Mouse (Mus musculus): Measurements from ENCODE around the gene Cdkn1c. TPM values are rescaled to one million over a fixed set of nuclear protein-coding genes. Genes with fewer than 3 reads are reported as not detected.
A peak's percentile ranks its signal among the peaks of the same experiment; 100 is the strongest.

Gene Cdkn1c
- polyA plus RNA-seq, 1 experiment from 2014 or later: 942 TPM

DNA sequence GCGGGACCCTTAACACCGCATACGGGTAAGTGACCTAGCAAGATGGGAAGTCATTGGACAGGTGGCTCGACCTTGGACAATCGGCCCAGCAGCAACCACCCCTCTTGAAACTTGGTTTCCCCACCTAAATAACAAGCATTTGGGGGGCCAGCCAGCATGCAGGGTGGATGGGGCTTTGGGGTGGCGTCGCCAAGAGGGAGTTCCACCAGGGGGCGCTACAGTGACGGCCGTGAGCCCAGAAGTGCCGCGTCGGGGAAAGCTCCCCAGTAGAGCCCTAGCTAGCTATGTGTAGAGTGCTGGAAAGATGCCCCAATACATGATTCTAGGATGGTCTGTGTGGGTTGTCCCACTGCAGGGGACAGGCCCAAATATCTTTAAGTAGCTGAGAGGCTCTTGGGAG lies 19.6 kb upstream of the Cdkn1c start:
- peak; percentile 71 for DNase-seq (ENCODE audit: low spot score)
- Histone ChIP-seq H3K9ac (ENCODE audit: low read depth, low read length) (no peak overlapping the region), H3K4me3 (ENCODE audit: low read depth, low read length) (no peak overlapping the region), H3K4me1 (replicated peaks; ENCODE audit: control insufficient read depth, insufficient read depth, low read length) (no peaks in the 10 kb centered on the region), H3K9me3 (ENCODE audit: control insufficient read depth, low read length) (no peaks in the 10 kb centered on the region), H3K27me3 (ENCODE audit: control insufficient read depth, insufficient read depth, low read length) (no peaks in the 10 kb centered on the region), H3K36me3 (ENCODE audit: control insufficient read depth, insufficient read depth, low read length) (no peaks in the 10 kb centered on the region), H3K27ac (ENCODE audit: low read depth, low read length) (no peak overlapping the region), H3K4me2 (replicated peaks; ENCODE audit: low read depth, low read length) (no peak overlapping the region)
- no peak for ATAC-seq (ENCODE audit: low FRiP score)
- 31% methylated on average over 13 of the region's 13 CpGs for WGBS

DNA sequence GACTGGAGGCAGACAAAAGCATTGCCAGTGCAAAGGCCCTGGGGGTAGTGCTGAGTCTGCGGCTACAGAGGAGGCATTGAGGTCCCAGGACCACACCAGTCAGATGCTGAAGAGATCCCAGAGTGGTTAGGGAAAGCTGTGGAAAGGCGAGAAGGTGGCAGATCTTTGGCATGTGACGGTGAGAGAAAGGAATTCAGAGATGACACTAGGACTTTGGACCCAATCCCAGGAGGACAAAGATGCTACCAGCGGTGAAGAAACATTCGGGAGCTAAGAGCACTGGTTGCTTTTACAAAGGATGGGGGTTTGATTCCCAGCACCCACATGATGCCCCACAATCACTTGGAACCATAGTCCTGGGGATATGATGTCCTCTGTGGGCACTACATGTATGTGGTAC lies 16.9 kb upstream of the Cdkn1c start:
- DNase-seq (ENCODE audit: low spot score): no peak
- no peak overlapping the region for H3K27ac ChIP-seq (ENCODE audit: low read depth, low read length)
- H3K4me2 ChIP-seq (replicated peaks; ENCODE audit: low read depth, low read length): no peak overlapping the region
- H3K4me3 ChIP-seq (ENCODE audit: low read depth, low read length): no peak overlapping the region
- H3K4me1 ChIP-seq (replicated peaks; ENCODE audit: control insufficient read depth, insufficient read depth, low read length): no peaks in the 10 kb centered on the region
- H3K36me3 ChIP-seq (ENCODE audit: control insufficient read depth, insufficient read depth, low read length): no peaks in the 10 kb centered on the region
- 87% methylated on average over 5 of the region's 5 CpGs for WGBS
- H3K9me3 ChIP-seq (ENCODE audit: control insufficient read depth, low read length): no peaks in the 10 kb centered on the region
- no peaks in the 10 kb centered on the region for H3K27me3 ChIP-seq (ENCODE audit: control insufficient read depth, insufficient read depth, low read length)
- no peak overlapping the region for H3K9ac ChIP-seq (ENCODE audit: low read depth, low read length)
- no peak for ATAC-seq (ENCODE audit: low FRiP score)

DNA sequence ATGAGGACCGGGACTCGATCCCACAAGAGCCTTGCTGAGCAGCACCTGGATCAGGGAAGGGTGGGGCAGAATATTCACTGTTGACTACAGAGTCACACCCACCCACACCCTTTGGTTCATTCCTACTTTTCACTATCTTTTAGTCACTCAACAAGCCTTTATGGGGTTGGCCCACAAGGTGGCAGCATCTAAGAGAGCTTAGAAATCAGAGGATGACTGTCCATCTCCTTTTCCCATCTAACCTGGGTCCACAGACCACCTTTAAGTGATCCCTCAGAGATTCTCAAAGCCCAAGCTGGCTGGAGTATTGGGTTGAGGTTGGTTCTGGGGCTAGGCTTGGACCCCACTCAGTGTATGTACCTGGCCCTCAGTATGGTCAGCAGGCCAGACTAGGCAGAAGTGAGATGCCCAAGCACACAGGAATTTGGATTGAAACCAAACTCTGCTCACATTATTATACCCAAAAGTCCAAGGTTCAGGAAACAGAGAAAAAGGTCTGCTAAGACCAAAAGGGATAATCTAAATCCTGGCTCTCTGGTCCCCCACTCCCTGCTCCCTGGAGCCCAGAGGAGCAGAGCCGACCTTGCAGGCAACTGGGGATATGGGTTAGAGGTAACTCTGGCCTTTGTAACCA lies 16.0 kb upstream of the Cdkn1c start:
- Histone ChIP-seq H3K36me3 (ENCODE audit: control insufficient read depth, insufficient read depth, low read length) (no peaks in the 10 kb centered on the region), H3K4me3 (ENCODE audit: low read depth, low read length) (no peak overlapping the region), H3K9ac (ENCODE audit: low read depth, low read length) (no peak overlapping the region), H3K27ac (ENCODE audit: low read depth, low read length) (no peak overlapping the region), H3K27me3 (ENCODE audit: control insufficient read depth, insufficient read depth, low read length) (no peaks in the 10 kb centered on the region), H3K4me1 (replicated peaks; ENCODE audit: control insufficient read depth, insufficient read depth, low read length) (no peaks in the 10 kb centered on the region), H3K9me3 (ENCODE audit: control insufficient read depth, low read length) (no peaks in the 10 kb centered on the region), H3K4me2 (replicated peaks; ENCODE audit: low read depth, low read length) (no peak overlapping the region)
- DNase-seq (ENCODE audit: low spot score) (no peak), ATAC-seq (ENCODE audit: low FRiP score) (no peak)
- 80% methylated on average over 3 of the region's 3 CpGs for WGBS

DNA sequence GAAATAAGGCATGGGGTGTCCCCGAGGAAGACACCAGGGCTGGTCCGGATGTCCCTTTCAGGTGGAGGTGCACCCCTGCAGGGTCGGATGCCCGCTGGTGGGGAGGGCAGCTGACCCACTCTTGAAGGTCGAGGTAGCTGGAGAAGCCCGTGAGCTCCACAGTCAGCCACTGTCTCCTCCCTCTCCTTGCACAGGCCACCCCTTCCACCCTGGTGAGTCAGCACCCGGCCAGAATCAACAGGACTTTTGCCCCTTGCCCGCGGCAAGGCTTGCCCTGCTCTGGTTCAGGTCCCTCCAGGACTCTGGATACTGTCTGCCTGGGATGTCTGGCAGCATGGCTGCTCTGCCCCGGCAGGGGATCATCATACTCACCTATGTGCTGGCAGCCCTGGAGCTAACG lies 15.0 kb upstream of the Cdkn1c start:
- no peak for DNase-seq (ENCODE audit: low spot score)
- Histone ChIP-seq H3K27me3 (ENCODE audit: control insufficient read depth, insufficient read depth, low read length) (no peaks in the 10 kb centered on the region), H3K36me3 (ENCODE audit: control insufficient read depth, insufficient read depth, low read length) (no peaks in the 10 kb centered on the region), H3K4me2 (replicated peaks; ENCODE audit: low read depth, low read length) (no peak overlapping the region), H3K4me1 (replicated peaks; ENCODE audit: control insufficient read depth, insufficient read depth, low read length) (no peaks in the 10 kb centered on the region), H3K4me3 (ENCODE audit: low read depth, low read length) (no peak overlapping the region), H3K9ac (ENCODE audit: low read depth, low read length) (no peak overlapping the region), H3K27ac (ENCODE audit: low read depth, low read length) (no peak overlapping the region), H3K9me3 (ENCODE audit: control insufficient read depth, low read length) (no peaks in the 10 kb centered on the region)
- ATAC-seq (ENCODE audit: low FRiP score): no peak
- WGBS: 82% methylated on average over 11 of the region's 11 CpGs

DNA sequence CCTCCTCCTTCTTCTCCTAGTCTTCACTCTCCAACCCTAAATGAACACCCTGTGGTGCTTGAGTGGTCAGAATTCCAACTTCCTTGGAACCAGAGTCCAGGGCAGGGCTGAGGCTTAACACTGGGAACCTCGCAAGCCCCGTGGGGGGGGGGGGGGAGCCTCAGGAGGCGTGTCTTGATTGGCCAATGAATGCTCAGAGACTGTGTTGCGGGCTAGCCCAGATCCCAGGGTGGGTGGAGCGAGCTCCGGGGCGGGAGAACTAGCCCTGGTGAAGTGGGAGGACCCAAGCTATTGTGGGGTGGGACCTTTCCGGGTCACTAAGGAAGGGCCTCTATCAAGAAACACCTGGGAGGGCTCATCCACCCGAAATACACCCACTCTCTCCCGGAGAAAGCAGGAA lies 14.0 kb upstream of the Cdkn1c start:
- H3K4me3 ChIP-seq (ENCODE audit: low read depth, low read length): no peak overlapping the region
- H3K27ac ChIP-seq (ENCODE audit: low read depth, low read length): no peak overlapping the region
- no peaks in the 10 kb centered on the region for H3K9me3 ChIP-seq (ENCODE audit: control insufficient read depth, low read length)
- 47% methylated on average over 7 of the region's 10 CpGs for WGBS
- no peaks in the 10 kb centered on the region for H3K4me1 ChIP-seq (replicated peaks; ENCODE audit: control insufficient read depth, insufficient read depth, low read length)
- ATAC-seq (ENCODE audit: low FRiP score): no peak
- no peaks in the 10 kb centered on the region for H3K27me3 ChIP-seq (ENCODE audit: control insufficient read depth, insufficient read depth, low read length)
- H3K9ac ChIP-seq (ENCODE audit: low read depth, low read length): no peak overlapping the region
- DNase-seq (ENCODE audit: low spot score): no peak
- H3K4me2 ChIP-seq (replicated peaks; ENCODE audit: low read depth, low read length): no peak overlapping the region
- H3K36me3 ChIP-seq (ENCODE audit: control insufficient read depth, insufficient read depth, low read length): no peaks in the 10 kb centered on the region

DNA sequence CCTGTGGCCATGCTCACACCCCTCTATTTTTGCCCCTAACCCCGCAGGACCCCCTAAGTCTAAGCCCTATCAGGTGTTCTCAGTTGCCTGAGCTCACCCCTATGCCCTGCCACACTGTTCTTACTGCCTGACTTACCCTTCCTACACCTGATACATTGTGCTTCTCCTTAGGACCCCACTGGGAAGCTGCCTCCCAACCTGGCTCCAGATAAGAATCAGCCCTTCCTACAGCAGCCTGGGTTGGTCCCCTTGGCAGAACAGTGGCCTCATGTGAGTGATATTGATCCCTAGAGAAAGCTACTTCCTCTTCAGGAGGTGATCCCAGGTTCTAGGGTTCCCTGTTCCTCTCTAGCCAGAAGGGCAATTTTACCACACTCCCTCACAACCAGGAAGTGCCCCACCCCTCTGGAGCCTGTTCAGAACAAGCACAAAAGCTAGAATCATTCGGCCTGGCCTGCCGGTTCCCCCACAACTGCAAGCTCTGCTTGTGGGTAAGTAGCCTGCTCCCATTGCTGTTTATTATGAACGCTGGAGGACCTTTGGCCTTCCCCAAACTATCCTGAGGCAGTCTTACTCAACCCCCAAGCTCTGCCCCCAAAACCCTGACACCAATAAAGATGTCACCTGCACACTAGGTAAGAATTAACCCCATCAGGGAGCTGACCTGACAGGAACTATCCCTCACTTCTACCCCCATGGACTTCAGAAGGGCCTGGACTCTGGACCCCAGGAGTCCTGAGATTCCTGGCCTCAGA lies 12.7 kb upstream of the Cdkn1c start, which contains the start of gene Slc22a18:
Gene Slc22a18 (plus strand): TSS at position 390 of the 755 bp plus-strand sequence.
- H3K9ac ChIP-seq (ENCODE audit: low read depth, low read length): no peak within 1 kb of the TSS
- no peaks in the 10 kb centered on the region for H3K9me3 ChIP-seq (ENCODE audit: control insufficient read depth, low read length)
- no peak for DNase-seq (ENCODE audit: low spot score)
- no peak within 1 kb of the TSS for H3K27ac ChIP-seq (ENCODE audit: low read depth, low read length)
- 56% methylated on average over 4 of the region's 4 CpGs for WGBS
- no peaks in the 10 kb centered on the region for H3K4me1 ChIP-seq (replicated peaks; ENCODE audit: control insufficient read depth, insufficient read depth, low read length)
- ATAC-seq (ENCODE audit: low FRiP score): no peak
- no peak within 1 kb of the TSS for H3K4me3 ChIP-seq (ENCODE audit: low read depth, low read length)
- H3K36me3 ChIP-seq (ENCODE audit: control insufficient read depth, insufficient read depth, low read length): no peaks in the 10 kb centered on the region
- no peak within 1 kb of the TSS for H3K4me2 ChIP-seq (replicated peaks; ENCODE audit: low read depth, low read length)
- no peaks in the 10 kb centered on the region for H3K27me3 ChIP-seq (ENCODE audit: control insufficient read depth, insufficient read depth, low read length)

DNA sequence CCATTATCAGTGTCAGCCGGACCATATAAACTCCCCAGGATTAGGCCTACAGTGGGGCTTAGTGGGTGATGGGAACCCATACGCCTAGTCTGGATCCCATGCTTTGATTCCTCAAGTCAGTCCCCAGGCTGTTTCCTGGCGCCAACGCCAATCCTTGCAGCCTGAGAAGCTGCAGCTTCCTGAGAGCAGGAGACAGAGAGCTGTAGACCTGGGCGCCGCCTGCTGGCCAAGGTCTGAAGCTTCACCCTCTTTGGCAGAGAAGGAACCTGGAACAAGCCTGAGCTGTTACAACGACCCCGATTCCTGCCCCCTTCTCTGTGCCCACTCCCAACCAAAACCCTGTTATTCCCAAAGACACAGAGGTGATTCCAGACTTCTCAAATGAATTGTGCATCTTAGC lies 9.1 kb upstream of the Cdkn1c start:
- ATAC-seq (ENCODE audit: low FRiP score) (no peak), DNase-seq (ENCODE audit: low spot score) (peak; percentile 87)
- Histone ChIP-seq H3K9me3 (ENCODE audit: control insufficient read depth, low read length) (no peaks in the 10 kb centered on the region), H3K27ac (ENCODE audit: low read depth, low read length) (no peak overlapping the region), H3K4me1 (replicated peaks; ENCODE audit: control insufficient read depth, insufficient read depth, low read length) (0 out of 2 replicates have a peak, but pooled peaks cover 5% of the 10 kb centered on the region), H3K4me2 (replicated peaks; ENCODE audit: low read depth, low read length) (no peak overlapping the region), H3K9ac (ENCODE audit: low read depth, low read length) (no peak overlapping the region), H3K36me3 (ENCODE audit: control insufficient read depth, insufficient read depth, low read length) (no peaks in the 10 kb centered on the region), H3K27me3 (ENCODE audit: control insufficient read depth, insufficient read depth, low read length) (no peaks in the 10 kb centered on the region), H3K4me3 (ENCODE audit: low read depth, low read length) (no peak overlapping the region)
- WGBS: 25% methylated on average over 8 of the region's 8 CpGs

DNA sequence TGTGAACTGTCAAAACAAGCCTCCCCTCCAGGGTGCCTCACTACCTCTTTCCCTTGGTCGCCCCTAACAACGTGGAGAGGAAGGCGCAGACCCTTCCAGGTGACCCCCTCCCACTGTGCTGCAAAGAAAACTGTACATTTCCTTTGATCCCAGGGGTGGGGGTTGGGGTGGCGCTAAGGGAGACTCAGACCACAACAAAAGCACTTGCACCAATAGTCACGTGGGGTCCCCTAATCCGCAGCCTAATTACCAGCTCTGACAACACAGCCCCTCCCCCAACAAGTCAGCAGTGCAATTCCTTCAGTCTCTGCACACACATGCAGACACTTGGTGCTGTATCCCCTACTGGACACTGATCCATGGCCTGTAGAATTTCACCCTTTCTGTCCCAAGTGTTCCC lies 6.9 kb upstream of the Cdkn1c start:
- no peaks in the 10 kb centered on the region for H3K9me3 ChIP-seq (ENCODE audit: control insufficient read depth, low read length)
- no peaks in the 10 kb centered on the region for H3K27me3 ChIP-seq (ENCODE audit: control insufficient read depth, insufficient read depth, low read length)
- H3K4me3 ChIP-seq (ENCODE audit: low read depth, low read length): no peak overlapping the region
- peak; percentile 36 for DNase-seq (ENCODE audit: low spot score)
- no peak overlapping the region for H3K4me2 ChIP-seq (replicated peaks; ENCODE audit: low read depth, low read length)
- no peak for ATAC-seq (ENCODE audit: low FRiP score)
- H3K27ac ChIP-seq (ENCODE audit: low read depth, low read length): no peak overlapping the region
- H3K4me1 ChIP-seq (replicated peaks; ENCODE audit: control insufficient read depth, insufficient read depth, low read length): 0 out of 2 replicates have a peak, but pooled peaks cover 5% of the 10 kb centered on the region
- no peak overlapping the region for H3K9ac ChIP-seq (ENCODE audit: low read depth, low read length)
- no peaks in the 10 kb centered on the region for H3K36me3 ChIP-seq (ENCODE audit: control insufficient read depth, insufficient read depth, low read length)
- 12% methylated on average over 6 of the region's 6 CpGs for WGBS
